In the genomic region with DNA sequence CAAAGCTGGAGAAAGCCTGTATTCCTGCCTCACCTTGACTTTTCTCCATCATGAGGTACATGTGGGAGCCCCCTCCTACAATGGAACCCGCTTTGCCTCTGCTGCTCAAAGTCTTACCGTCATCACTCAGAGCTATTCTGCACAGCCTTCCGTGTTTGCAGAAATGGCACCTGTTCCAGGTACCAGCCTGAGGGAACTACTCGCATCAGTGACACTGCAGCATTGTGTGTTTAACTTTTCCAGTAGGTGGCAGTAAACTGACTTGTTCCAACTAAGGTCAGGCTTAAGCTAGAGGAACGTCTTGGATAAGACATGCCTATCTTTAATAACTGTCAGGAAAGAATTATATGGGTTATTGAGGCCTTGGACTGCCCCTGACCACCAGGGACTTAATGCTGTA, we compare ENCODE assay signal across 8 mouse cellular contexts.
A peak's percentile ranks its signal among the peaks of the same experiment; 100 is the strongest.
DNase-seq lines count a peak whose midpoint lies in the region; ATAC-seq and TF ChIP-seq lines count a peak whose summit lies in the region.
"Had no signal": no experiment of that assay in that cellular context is flagged by ENCODE, and none has a peak within 500 bp of the region (broad histone marks: within the 10 kb centered on the region; RNA-seq: fewer than 3 reads in every experiment).

No protein-coding gene starts in this region.

- no peak overlapping the region for H3K9ac ChIP-seq in kidney, embryonic 14.5 days (ENCODE audit: low read depth, low read length)

- H3K27ac ChIP-seq in kidney, embryonic 14.5 days (ENCODE audit: low read depth, low read length): no peak overlapping the region
- no peak overlapping the region for H3K27ac ChIP-seq in thymus, adult 2 months (ENCODE audit: control insufficient read depth, insufficient read depth, low read length)

- TF ChIP-seq POLR2A in thymus, adult 2 months (IDR thresholded peaks at IDR 0.05; ENCODE audit: control insufficient read depth, extremely low read depth, insufficient read depth, low read length, poor library complexity): no peak

- no peak overlapping the region for H3K4me3 ChIP-seq in kidney, embryonic 14.5 days (ENCODE audit: low read length)
- no peak overlapping the region for H3K4me3 ChIP-seq in thymus, adult 2 months (ENCODE audit: control insufficient read depth, insufficient read depth, low read length)

- no peaks in the 10 kb centered on the region for H3K36me3 ChIP-seq in kidney, embryonic 14.5 days (ENCODE audit: control insufficient read depth, insufficient read depth, low read length)
- H3K36me3 ChIP-seq in thymus, adult 2 months (ENCODE audit: control insufficient read depth, insufficient read depth, low read length): no peaks in the 10 kb centered on the region

- no peaks in the 10 kb centered on the region for H3K4me1 ChIP-seq in kidney, embryonic 14.5 days (ENCODE audit: control insufficient read depth, insufficient read depth, low read length)
- no peaks in the 10 kb centered on the region for H3K4me1 ChIP-seq in thymus, adult 2 months (replicated peaks; ENCODE audit: control insufficient read depth, insufficient read depth, low read length)

- H3K9me3 ChIP-seq in kidney, embryonic 14.5 days (ENCODE audit: control insufficient read depth, low read length): no peaks in the 10 kb centered on the region

- H3K27me3 ChIP-seq in kidney, embryonic 14.5 days (ENCODE audit: control insufficient read depth, insufficient read depth, low read length): no peaks in the 10 kb centered on the region
- H3K27me3 ChIP-seq in thymus, adult 2 months (ENCODE audit: control insufficient read depth, insufficient read depth, low read length): no peaks in the 10 kb centered on the region

- ATAC-seq in kidney, embryonic 14.5 days (ENCODE audit: low FRiP score, low TSS enrichment): no peak

- DNase-seq in kidney, adult 8-10 months: peak; percentile 7 to 17
- peak; percentile 41 for DNase-seq in ES-CJ7 (ENCODE audit: low read depth, low spot score)
- peak; percentile 20 for DNase-seq in cerebellum, adult 11 months
- peak; percentile 55 for DNase-seq in kidney, adult 9 months
- no peak for DNase-seq in T-cell, adult 2 months (ENCODE audit: low spot score)
- no peak for DNase-seq in thymus, adult 2 months
- DNase-seq: gastrocnemius, postnatal 14 days had no signal

- H3K4me2 ChIP-seq in kidney, embryonic 14.5 days (replicated peaks; ENCODE audit: low read depth, low read length): no peak overlapping the region

- 43% methylated on average over 5 of the region's 5 CpGs for WGBS in kidney, embryonic 14.5 days
- 52% methylated on average over 5 of the region's 5 CpGs for WGBS in thymus, adult 2 months

- no peak for TF ChIP-seq CTCF in thymus, adult 2 months (IDR thresholded peaks at IDR 0.05; ENCODE audit: borderline replicate concordance, control insufficient read depth, extremely low read depth, insufficient read depth, low read length, poor library complexity)

Comparison
In these comparisons a context has a peak if more than half of its experiments do, and no peak if none do; other contexts are left out.
1. DNase-seq: peak in kidney, adult 8-10 months (2 of 2), ES-CJ7 (single experiment), cerebellum, adult 11 months (single experiment) and kidney, adult 9 months (single experiment); none in T-cell, adult 2 months (single experiment) and thymus, adult 2 months (single experiment).